Mouse (Mus musculus) cerebellum, adult 11-12 months (tissue): Measurements from ENCODE around the gene Ttc16.

ENCODE experiments used
- DNase-seq: peaks from one replicate; pipeline ENCODE4 v3.0.0; 2022

The Ttc16 gene

GRCm38 (mm10) chr2:32779131-32779530, 3.7 kb upstream of the Ttc16 start:
- peak; percentile 72 for DNase-seq

- DNase-seq: no peak
Measured at GRCm38 (mm10) chr2:32778081-32778480, 2.6 kb upstream of the Ttc16 start.

- DNase-seq: no peak
Measured at GRCm38 (mm10) chr2:32776192-32776591, 759 bp upstream of the Ttc16 start.

- no peak for DNase-seq
Measured at GRCm38 (mm10) chr2:32772626-32773279, 2.7 kb downstream of the Ttc16 start.

DNA sequence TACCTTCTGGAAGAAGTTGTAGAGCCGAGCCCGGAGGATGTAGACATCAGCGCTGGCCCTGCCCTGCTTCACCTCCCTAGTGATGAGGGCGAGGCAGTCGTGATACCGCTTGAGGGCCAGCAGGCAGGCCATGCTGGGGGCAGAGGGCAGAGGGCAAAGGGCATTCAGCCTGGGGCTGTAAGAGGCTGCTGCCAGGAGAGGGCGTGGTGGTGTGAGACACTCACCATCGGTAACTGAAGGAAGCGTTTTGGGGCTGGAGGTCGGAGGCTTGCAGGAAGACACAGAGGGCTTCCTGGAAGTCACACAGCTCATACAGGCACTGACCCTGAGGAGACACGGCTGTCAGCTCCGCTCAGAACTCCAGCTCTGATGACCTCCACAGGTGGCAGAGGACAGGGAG, 3.5 kb downstream of the Ttc16 start:
- no peak for DNase-seq

DNA sequence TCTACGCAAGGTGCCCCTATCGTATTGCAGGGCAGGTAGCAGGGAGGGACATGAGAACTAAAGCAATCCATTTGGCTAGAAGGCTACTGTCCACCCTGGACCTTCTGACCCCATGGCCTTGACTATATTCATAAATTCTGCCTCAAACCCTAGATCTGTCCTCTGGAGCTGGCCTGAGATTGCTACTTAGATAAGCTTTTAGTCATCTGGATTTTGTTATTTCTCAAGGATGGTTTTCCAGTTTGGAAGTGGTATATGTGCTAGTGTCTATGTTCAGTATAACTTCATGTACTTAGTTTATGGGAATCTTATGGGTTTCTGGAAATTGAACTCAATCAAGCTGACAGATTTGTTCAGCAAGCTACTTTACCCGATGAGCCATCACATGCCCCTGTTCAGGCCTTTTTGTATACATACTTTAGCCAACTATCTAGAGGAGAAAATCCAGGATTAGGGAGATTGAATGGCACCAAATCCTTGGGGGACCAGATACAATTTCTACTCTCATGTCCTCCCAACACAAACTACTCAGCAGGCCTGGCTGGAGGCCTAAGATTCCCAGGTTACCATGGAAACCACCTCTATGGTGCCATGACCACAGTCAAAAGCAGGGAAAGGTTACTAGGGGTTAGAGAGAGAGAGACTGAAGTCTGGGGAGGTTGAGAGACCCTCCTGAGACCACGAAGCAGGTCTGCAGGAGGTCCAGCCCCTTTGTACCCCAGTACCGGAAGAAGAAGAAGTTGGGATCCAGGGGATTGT, 5.9 kb downstream of the Ttc16 start:
- DNase-seq: no peak

DNA sequence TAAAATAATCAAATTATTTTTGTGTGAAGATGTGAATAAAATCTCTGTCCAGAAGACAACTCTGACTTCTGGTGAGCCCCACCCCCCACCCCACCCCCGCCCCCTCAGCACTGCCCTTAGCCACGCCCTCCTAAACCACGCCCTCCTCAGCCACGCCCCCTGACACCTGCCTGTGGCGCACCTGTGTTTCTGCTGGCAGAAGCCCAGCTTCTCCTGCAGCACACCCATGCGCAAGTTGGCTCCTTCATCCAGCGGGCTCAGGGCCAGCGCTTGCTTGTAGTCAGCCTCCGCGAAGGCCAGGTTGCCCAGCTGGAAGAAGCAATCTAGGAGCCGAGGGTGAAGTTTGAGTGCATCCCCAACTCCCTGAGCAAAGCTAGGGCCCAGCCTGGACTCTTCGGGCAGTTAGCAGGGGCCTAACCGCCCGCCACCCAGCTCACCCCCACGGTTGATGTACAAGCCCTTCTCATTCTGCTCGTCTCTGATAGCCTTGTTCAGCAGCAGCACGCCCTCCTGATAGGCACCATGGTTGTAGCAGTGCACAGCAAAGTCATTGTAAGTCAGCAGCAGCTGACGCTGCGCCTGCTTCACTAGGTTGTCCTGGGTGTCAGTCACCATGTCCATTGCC, 6.7 kb downstream of the Ttc16 start:
- no peak for DNase-seq

DNA sequence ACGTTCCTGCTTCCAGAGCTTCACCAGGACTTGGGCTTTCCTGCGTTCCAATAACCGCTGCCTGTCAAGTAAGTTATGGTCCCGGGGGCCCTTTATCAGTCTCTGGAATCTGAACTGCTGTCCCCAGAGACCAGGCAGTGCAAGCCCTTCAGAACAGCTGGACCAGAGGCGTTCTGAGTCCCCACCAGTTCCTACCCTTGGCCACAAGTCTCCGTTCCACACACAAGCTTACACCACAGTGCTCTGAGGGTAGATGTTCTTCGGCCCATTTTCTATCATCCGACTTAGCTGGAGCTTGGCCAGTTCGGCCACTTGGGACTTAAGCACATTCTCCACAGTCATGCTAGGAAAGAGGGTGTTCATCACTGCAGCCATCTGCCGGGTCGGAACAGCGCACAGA, 8.2 kb downstream of the Ttc16 start:
- DNase-seq: no peak

DNA sequence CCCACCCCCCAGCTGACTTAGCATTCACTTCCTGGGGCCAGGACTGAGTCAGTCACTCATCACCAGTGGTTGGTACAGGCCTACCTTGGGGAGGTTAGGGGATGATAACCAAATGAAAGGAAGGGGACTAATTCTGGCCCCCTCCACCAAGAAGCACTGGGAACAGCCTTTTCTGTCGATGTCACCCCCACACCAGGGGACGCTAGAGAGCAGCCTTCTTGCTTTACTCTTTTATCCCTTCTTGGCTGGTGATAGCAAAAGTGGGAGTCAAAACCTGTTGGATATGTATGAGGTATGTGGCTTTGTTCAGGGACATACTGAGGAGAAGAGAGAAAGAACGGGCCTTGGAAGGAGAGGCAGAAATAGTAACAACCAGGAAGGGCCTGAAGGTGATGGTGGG, 12.1 kb downstream of the Ttc16 start:
- no peak for DNase-seq

DNA sequence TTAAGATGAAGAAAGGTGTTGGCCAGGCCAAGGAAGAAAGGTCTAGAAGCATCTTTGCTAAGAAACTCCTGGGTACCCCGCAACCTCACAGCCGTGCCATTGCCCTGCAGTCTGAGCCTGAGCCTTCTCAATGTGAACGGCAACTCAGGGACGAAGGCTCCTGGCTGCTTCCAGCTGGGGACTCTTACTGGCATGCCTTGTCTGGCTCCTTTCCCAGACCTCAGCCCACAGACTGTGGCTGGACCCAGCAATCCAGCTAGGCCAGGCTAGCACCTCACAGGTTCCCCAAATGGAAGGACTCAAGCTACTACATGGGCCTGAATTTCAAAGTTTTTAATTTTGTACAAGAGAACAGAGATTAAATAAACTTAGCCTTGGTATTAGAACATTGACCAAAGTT, 13.6 kb downstream of the Ttc16 start:
- DNase-seq: no peak

DNA sequence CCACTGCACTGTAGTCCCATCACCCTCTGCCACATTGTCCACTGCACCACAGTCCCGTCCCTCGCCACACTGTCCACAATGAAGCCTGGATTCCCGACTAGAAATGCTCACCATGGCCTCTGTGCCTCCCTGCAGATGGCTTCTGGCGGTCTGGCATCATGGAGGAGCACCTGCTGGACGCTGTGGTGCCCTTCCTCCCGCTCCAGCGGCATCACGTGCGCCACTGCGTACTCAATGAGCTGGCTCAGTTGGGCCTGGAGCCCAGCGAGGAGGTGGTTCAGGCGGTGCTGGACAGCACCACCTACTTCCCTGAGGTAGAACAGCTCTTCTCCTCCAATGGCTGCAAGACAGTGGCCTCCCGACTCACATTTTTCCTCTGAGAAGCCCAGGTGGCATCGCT, 14.1 kb downstream of the Ttc16 start:
- no peak for DNase-seq

GRCm38 (mm10) chr2:32759001-32759400, 16.4 kb downstream of the Ttc16 start:
- no peak for DNase-seq

- no peak for DNase-seq
Measured at GRCm38 (mm10) chr2:32758503-32758902, 16.9 kb downstream of the Ttc16 start.

DNA sequence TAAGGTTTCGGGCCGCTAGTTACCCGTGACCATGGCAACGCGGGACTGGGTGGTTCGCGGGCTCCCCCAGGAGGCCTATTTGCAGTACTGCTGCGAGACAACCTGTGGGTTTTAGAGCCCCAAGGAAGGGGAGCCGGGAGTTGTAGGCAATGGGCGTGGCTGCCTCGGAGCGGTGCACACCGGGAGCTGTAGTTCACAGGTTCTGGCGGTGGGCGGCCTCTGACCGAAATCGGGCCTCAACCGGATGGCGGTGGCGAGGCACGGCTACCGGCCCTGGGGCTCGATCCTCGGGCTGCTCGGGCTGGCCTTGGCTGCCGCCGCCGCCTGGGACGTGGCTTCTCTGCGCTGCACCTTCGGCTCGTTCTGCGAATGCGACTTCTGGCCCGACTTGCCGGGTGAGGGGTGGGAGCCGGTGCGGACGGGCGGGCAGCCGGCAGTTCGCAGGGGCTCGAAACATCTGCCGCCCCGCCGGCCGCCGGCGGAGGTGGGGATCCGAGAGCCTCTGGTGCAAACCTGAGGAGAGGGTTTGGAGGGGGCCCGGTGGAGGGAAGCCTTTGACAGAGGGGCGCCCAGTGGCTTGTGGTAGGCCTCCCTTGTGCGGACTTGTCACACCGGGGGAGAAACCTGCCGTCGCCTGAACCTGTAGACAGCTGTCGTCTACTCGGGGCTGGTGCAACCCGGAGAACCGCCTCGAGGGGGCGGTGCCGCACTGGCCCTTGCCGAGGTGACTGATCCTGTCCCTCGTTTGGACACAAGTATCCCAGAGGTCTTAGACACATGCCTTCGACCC, 18.2 kb downstream of the Ttc16 start, which contains the start of gene Tor2a:
TSS of gene Tor2a (plus strand) at position 179 of the 790 bp plus-strand sequence.
- peak; percentile 97 for DNase-seq

DNA sequence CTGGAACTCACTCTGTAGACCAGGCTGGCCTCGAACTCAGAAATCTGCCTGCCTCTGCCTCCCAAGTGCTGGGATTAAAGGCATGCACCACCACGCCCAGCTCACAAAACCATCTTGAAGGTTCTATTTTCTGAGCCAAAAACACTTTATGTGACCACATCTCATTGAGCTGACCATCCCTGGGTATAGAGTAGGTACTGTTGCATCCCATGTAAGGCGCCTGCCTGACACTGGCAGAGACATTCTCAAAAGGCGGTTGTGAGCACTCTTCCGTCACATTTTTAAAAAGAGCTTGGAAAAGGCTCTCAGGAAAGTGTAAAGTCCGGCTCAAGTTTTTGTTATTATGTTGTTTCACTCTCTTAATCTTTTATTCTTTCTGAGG, 18.8 kb downstream of the Ttc16 start:
- DNase-seq: no peak

GRCm38 (mm10) chr2:32752181-32752580, 23.3 kb downstream of the Ttc16 start:
- DNase-seq: no peak

DNA sequence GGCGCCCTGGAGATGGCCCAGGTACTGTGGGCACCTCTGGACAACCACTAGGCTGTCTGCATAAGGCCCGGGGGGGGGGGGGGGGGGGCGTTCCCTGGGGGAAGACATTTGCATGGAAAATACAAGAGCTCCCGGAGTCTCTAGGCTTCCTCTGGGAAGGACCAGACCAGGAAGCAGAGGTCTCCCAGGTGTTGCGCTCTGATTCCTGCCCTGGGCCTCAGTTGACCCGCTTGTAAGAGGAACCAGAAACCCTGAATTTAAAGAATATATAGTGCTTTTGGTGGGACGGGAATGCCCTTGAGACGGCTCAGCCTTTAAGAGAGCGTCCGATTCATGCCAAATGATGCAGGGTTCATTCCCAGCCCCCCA, 23.8 kb downstream of the Ttc16 start:
- DNase-seq: no peak

- no peak for DNase-seq
Measured at GRCm38 (mm10) chr2:32750887-32751664, 24.4 kb downstream of the Ttc16 start.

- DNase-seq: no peak
Measured at GRCm38 (mm10) chr2:32750199-32750598, 25.2 kb downstream of the Ttc16 start.

DNA sequence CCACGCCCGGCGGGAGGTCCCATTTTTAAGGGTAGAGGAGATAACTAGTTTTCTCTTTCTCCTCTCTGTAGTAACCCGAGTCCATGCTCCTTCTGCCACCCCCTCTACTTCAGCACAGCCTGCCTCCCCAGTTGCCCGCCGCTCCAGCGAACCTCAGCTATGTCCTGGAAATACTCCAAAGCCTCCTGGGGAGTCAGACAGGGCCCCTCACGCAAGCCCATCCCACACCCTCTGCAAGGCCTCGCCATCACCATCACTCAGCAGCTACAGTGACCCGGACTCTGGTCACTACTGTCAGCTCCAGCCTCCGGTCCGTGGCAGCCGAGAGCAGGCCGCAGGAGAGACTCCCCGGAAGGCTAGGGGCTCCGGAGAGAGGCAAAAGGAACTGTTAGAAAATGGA, 26.4 kb downstream of the Ttc16 start:
- DNase-seq: no peak

DNA sequence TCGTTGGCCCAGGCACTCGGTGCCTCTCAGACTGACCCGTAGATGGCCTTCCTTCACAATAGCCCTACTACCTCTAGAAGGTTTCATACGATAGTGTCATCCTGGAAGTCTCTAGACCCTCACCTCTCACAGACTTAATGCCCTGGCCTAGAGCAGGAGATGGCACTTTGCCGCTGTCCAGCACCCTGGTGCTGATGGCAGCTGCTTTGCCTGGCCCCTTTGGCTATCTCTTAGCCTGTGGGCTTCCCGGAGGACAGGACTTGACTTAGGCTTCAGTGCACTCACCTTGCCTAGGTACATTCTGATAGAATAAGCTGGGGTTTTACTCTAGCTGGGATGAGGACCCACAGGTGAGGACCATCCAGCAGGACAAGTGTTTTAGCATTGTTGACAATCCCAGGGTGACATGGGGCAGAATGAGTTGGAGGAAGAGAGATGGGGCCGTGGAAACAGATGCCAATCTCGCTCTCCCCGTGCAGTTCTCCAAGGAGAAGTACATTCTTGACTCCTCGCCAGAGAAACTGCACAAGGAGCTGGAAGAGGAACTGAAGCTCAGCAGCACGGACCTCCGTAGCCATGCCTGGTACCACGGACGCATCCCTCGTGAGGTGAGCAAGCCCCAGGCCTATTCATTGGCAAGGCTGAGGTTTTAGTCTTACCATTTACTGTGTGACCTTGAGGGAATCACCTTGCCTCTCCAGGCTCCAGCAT, 31.0 kb downstream of the Ttc16 start:
- DNase-seq: no peak

- DNase-seq: peak; percentile 91
Measured at GRCm38 (mm10) chr2:32742173-32742531, 33.3 kb downstream of the Ttc16 start.
